Mouse (Mus musculus) CD4-positive naive resting alpha-beta T cell, adult 57 days (primary cell): ENCODE data around the gene Cd68. TPM values are rescaled to one million over a fixed set of nuclear protein-coding genes. Genes with fewer than 3 reads are reported as not detected.

Experiments
- total RNA-seq: library from RNA; stranded (reverse); gene quantifications from one replicate; pipeline ENCODE4 v1.2.4, GENCODE M21; 2023

Gene Cd68
- total RNA-seq = 14.8 TPM

DNA sequence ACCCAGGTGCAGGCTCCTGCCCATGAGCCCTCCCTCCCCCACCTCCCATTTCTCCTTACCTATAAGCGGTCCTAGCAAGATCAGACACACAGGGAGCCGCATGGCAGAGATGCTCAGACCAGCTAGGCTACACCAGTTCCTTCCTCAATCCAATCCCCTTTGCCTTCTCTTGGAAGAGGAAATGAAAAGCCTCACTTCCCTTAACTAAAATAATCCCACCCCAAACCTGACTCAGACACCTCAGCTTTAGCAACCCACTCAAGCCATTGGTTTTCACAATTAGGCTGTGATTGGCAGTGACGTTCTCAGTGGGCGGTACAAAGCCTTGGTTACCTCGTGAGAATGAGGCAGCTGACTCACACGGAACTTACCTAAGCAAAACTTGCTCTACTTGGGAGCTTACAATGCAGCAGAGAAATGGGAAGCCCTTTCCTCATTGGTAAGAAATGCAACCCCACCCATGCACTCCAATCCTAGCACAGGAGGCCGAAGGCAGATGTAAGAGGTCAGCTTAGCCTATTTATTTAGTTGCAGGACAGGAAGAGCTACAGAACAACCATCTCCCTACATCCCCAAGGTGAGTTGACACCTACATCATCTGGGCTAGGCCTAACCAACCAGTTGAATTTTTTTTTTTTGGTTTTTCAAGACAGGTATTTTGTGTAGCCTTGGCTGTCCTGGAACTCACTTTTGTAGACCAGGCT lies at the start of gene Cd68:
Gene Cd68 (minus strand): TSS at position 193 of the 704 bp plus-strand sequence.

DNA sequence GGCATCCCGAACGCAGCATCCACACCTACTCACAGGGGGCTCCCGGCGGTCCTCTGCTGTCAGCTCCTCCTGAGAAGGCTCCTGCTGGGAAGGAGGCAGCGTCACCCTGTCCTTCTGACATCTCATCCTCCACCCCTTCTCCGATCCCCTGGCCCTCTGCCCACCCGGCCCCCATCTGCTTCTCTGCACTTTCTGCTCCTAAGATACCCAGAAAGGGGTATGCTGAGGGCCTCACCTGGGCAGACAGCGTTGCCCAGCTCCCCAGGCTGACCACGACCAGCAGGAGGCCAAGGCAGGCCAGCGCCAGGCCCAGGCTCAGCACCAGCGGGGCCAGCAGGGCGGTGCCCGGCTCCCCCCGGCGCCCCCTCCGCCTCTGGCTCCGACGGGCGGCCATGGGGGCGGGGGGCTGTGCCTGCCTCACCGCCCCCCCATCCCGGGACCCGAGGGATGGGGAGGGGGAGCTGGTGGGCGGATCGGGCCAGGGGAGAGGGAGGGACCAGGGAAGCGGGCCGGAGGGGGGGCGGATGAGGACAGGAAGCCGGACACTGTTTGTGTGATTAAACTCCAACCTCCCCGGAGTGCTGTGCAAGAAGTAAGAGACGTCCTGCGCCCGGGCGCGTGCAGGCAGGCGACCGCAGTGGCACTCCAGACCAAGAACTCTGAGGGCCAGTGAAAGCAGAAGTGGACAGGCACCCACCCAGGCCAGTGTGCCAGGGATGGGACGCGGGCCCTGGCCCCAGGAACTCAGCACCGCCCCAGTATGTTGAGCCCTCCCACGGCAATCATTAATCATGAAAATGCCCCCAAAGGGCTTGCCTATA lies 29.6 kb upstream of the Cd68 start, which contains the start of the genes Tnfsf12 and Tnfsfm13:
Gene Tnfsf12 (minus strand): TSS at position 489 of the 821 bp plus-strand sequence.
Gene Tnfsfm13 (minus strand): TSS at position 738 of the 821 bp plus-strand sequence.

DNA sequence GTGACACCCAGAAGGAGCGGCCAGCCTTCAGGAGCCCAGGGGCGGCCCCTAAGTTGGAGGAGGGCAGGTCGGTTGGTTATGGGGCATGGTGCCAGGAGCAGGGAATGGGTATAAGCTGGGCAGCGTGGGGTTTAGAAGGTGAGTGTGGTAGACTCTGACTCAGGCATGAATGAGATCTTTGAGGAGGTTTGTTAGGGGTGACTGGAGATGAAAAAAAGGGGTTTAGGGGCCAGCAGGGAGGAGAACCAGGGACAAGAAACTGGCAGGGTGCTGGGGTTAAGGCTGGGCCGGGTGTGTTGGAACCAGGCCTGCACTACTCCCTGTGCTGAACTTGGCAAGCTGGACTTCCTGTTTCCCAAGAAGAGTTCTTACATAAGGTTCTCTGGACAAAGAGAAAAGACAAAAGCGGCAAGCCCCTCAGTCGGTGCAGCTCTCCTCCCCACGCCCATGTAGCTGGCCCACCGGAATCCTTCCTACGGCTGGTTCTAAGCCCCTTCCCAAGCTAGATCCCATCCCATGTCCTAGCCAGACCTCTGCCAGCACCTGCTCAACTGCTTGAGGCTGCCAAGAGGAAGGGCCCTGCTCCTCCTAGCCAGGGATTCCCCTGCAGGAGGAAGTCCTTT lies 19.7 kb upstream of the Cd68 start, which contains the start of gene Tnfsf13:
Gene Tnfsf13 (minus strand): TSS at position 259 of the 623 bp plus-strand sequence.

DNA sequence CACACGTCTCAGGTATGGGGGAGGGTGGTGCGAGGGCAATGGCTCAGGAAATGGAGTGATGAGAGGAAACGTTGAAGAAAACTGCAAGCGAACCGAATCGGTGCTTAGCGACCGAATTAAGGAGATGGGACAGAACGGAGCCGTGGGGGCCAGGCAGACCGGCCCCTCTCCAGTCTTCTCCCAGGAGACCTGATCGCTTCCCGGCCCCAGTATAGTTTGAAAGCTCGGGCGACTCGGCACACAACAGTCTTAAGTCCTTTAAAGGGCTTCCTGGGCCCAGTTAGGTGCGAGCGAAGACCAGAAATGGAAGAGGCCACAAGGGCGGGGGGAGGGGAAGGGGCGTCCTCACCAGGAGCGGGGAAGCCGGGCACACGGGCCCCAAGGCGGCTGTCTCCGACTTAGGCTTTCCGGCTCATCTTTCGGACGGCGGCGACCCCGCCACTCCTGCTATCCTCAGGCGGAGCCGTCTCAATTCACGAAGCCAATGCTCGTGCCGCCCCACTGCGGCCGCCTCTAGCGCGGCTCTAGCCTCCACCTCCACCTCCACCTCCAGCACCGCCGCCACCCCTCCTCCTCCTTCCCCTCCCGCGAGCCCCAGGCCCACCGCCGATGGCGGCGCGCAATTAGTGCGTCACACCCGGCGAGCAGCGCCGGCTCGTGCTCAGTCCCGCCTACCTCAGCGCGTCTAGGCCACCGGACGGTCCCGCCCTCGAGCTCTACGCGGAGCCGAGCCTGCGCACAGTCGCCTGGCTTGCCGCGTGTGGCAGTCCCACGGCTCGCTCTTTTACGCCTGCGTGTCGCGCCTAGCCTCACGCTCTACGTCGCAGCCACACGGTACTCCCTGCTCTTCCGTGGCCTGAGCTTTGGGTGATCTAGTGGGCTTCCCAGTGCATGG lies 15.6 kb upstream of the Cd68 start, which contains the start of gene Senp3:
Gene Senp3 (minus strand): TSS at position 771 of the 895 bp plus-strand sequence.

DNA sequence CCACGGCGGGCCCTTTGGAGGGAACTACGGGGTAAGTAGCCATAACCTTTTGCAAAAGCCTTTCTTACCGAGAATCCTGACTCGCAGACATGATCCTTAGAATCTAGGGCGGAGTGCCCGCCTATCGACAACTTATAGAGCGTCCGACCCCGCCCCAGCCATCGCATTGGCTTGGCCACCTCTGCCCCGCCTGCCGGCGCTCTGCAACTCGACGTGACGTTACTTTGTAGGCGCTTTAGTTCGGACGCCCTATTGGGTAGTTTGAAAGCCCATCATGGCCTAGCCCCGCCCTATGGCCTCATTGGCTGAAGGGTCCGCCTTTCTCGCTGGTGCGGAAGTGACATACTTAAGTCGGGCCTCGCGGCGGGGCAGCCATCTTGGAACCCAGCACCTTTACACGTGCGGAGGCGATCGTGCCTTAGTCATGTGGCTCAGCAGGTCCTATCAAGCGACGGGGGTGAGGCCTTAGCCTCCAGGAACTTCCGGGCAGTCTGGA lies 6.3 kb upstream of the Cd68 start, which contains the start of gene Eif4a1:
Gene Eif4a1 (minus strand): TSS at position 213 of the 496 bp plus-strand sequence.

DNA sequence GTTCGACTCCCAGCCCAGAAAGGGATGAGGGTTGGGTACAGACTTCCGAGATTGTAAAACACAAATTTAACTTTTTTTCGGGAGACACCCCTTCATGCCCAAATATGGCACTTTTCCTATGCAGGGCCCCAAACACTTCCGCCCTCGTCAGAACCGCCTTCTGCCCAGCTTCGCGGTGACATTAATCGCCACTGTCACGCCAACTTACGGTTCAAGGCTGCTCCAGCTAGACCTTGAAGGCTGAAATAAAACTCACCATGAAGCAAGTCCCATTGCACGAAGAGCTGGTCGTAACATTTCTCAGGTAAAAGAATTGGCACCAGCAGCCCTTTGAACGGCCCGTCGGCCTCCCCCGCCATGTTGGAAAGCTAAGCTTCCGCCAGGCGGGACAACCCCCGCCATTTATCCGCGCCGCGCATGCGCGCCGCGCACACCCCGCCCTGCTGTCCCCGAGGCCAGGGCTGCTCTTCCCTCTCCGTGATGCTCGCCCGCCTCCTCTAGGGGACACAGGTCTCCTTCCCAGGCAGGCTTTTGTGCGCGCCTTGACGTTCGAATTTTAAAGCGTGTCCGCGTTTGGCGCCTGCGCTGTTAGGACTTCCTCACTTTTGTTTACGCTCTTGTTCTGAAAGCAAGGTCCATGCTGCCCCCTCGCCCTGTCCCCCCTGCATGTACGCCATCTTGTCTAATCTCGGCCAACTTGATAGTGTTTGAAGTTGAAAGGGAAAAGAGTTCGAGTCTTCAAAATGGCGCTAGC lies 3.6 kb downstream of the Cd68 start, which contains the start of gene Mpdu1:
Gene Mpdu1 (minus strand): TSS at position 430 of the 754 bp plus-strand sequence.

DNA sequence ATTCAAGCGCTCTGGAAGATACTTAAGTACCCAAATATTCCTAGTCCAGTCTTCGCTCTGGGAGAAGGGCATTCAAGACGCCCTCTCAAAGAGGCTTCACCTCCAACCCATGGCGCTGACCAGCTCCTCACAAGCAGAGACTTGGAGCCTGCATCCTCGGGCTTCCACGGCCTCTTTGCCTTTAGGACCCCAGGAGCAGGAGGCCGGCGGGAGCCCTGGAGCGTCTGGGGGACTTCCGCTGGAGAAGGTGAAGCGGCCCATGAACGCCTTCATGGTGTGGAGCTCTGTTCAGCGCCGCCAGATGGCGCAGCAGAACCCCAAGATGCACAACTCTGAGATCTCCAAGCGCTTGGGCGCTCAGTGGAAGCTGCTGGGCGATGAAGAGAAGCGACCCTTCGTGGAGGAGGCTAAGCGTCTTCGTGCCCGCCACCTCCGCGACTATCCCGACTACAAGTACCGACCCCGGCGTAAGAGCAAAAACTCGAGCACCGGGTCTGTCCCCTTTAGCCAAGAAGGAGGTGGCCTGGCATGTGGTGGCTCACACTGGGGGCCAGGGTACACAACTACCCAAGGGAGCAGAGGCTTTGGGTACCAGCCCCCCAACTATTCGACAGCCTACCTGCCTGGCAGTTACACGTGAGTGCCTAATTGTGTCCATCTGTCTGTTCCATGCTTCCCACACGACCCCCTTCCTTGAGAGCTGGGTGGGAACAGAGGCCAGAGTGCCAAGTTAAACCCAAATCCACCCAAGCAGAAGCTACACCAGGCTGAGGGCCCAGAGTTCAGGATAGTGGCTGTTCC lies 10.5 kb downstream of the Cd68 start, which contains the start of gene Sox15:
Gene Sox15 (plus strand): TSS at position 51 of the 801 bp plus-strand sequence.

DNA sequence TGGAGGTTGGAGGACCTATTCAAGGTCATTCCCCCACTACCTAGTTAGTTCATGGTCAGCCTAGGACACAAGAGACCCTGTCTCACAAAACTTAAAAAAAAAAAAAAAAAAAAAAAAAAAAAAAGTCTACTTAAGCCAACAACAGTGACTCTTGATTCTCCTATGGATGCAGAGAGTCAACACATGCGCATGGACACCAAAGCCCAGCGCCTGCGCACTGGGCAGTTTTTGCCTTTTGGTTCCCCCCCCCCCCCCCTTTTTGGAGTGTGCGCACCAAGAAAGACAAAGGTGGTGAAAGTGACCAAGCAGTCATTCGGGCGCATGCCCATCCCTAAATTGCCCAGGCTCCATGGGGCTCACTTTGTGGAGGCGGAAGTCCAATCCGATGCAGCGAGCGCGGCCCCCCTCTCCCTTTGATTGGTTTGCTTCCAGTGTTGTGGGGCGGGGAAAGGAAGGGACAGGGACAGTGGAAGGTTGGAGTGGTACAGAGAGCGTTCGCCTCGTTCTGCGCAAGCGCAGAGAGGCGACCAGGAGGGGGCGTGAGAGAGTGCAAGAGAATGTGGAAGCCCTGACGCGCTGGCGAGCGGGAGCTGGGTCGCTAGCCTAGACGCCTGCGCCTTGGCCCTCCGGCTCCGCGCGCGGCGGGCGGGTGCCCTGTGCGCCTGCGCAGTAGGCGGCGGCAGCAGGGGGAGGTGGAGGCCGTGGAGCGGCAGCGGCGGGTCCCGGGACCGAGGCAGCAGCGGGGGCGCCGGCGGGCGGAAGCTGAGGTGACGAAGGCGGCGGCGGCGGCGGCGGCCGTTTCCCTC lies 33.5 kb downstream of the Cd68 start, which contains the start of gene Fxr2:
Gene Fxr2 (plus strand): TSS at position 707 of the 806 bp plus-strand sequence.

DNA sequence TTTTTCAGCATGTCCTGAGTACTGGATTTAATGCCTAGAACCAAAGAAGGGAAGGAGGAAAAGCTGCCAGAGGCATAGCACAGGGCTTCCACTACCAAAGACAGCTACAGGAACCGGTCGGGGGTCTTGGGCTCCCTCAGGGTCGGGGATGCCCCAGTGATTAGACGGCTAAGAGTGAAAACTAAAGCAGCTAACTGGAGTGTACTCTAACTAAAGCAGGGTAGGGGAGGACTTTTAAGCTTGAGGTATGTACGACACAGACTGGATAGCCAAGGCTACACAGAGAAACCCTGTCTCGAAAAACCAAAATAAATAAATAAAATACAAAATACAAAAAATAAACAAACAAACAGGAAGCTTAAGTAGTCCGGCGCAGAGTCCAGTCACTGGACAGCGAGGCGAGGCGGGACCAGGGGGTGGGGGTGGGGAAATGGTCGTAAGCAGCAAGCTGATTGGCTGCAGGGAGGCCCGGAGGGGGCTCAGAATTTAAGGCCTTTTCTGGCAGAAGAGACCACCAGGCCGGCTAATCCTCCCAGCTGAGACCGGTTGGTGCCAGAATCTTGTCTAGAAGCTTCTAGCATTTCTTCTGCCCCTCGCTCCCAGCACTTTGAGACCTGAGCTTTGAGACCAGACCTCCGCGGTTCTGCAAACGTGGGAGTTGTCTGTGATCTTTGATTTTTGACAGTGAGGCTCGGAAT lies 44.2 kb downstream of the Cd68 start, which contains the start of gene Sat2:
Gene Sat2 (plus strand): TSS at position 454 of the 698 bp plus-strand sequence.

DNA sequence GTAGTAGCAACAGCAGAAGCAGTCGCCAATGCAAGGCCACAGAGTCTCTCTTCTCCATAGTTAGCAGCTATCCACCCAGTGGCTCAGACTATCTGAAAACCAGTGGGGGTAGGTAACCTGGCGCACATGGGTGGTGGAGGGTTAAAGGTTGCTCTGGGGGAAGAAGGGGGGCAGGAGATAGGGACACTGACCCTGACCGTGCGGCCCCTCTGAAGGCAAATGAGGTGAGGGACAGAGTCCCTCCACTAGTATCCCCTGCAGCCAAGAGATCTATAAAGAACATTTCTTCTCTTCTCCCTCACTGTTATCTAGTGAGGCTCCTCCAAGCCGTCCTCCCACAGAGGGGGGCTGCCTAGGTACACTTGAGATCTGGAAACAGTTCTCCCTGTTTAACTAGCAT lies 48.1 kb downstream of the Cd68 start, which contains the start of gene Shbg:
Gene Shbg (minus strand): TSS at position 101 of the 400 bp plus-strand sequence.

Other genes starting within 250 kb of the Cd68 start
- 0.15 TPM for gene Dnah2, start 117.0 kb downstream of the Cd68 start, total RNA-seq
- 0.53 TPM for gene Efnb3, start 105.9 kb downstream of the Cd68 start, total RNA-seq
- gene Wrap53, start 85.9 kb downstream of the Cd68 start, total RNA-seq = 13.0 TPM
- gene Trp53, start 85.8 kb downstream of the Cd68 start, total RNA-seq = 144 TPM
- 0.27 TPM for gene Atp1b2, start 60.2 kb downstream of the Cd68 start, total RNA-seq
- not detected for gene Shbg, start 48.2 kb downstream of the Cd68 start, total RNA-seq
- not detected for gene Sat2, start 44.1 kb downstream of the Cd68 start, total RNA-seq
- 80.1 TPM for gene Fxr2, start 33.2 kb downstream of the Cd68 start, total RNA-seq
- not detected for gene Sox15, start 10.8 kb downstream of the Cd68 start, total RNA-seq
- gene Mpdu1, start 3.5 kb downstream of the Cd68 start, total RNA-seq = 85.2 TPM
- 775 TPM for gene Eif4a1, start 6.3 kb upstream of the Cd68 start, total RNA-seq
- gene Senp3, start 15.9 kb upstream of the Cd68 start, total RNA-seq = 109 TPM
- gene Tnfsf13, start 19.6 kb upstream of the Cd68 start, total RNA-seq = not detected
- 1.7 TPM for gene Tnfsf12, start 29.7 kb upstream of the Cd68 start, total RNA-seq
- gene Tnfsfm13, start 29.9 kb upstream of the Cd68 start, total RNA-seq = not detected
- gene Polr2a, start 92.5 kb upstream of the Cd68 start, total RNA-seq = 176 TPM
- gene Slc35g3, start 95.8 kb upstream of the Cd68 start, total RNA-seq = not detected
- gene Zbtb4, start 99.8 kb upstream of the Cd68 start, total RNA-seq = 47.4 TPM
- gene Chrnb1, start 129.8 kb upstream of the Cd68 start, total RNA-seq = 3.6 TPM
- 0.30 TPM for gene Fgf11, start 135.7 kb upstream of the Cd68 start, total RNA-seq
- gene Tmem102, start 139.5 kb upstream of the Cd68 start, total RNA-seq = not detected
- gene Gm39566, start 149.1 kb upstream of the Cd68 start, total RNA-seq = not detected
- not detected for gene Spem2, start 152.3 kb upstream of the Cd68 start, total RNA-seq
- gene Spem1, start 156.0 kb upstream of the Cd68 start, total RNA-seq = not detected
- gene Nlgn2, start 171.6 kb upstream of the Cd68 start, total RNA-seq = 1.0 TPM
- 15.1 TPM for gene Tmem256, start 172.4 kb upstream of the Cd68 start, total RNA-seq
- gene Plscr3, start 180.2 kb upstream of the Cd68 start, total RNA-seq = 12.0 TPM
- not detected for gene Tnk1, start 192.6 kb upstream of the Cd68 start, total RNA-seq
- gene Tmem95, start 211.9 kb upstream of the Cd68 start, total RNA-seq = not detected
- 1.7 TPM for gene Kctd11, start 215.3 kb upstream of the Cd68 start, total RNA-seq
- gene Acap1, start 229.4 kb upstream of the Cd68 start, total RNA-seq = 418 TPM
- gene 2810408A11Rik, start 234.8 kb upstream of the Cd68 start, total RNA-seq = 2.6 TPM
- 63.0 TPM for gene Neurl4, start 234.9 kb upstream of the Cd68 start, total RNA-seq
- 149 TPM for gene Gps2, start 247.7 kb upstream of the Cd68 start, total RNA-seq